Mouse (Mus musculus) right cerebral cortex, postnatal 4 days (tissue): ENCODE results near the gene Cyp27b1.

Source experiments
- DNase-seq: peaks from one replicate; pipeline ENCODE4 v3.0.0-alpha.2; 2022

Cyp27b1 gene

DNA sequence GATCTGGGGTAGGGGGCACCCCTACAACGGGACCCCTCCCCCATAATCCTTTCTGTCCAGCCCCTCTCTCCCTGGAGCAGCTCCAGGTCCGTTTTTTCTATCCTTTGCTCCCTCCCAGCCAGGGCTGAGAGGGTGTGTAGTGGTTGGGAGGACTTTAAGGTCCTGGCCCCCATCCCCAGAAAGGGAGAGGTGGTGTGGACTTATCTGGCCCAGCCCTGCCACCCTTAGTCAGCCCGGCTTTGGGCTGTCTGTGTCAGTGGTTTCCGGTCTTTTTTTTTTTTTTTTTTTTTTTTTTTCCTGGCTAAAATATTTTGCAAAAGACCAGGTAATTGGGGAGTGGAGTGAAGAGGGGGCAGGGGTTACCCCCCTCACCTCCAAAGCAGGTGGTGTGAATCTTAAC lies 44.7 kb downstream of the Cyp27b1 start:
- no peak for DNase-seq

DNA sequence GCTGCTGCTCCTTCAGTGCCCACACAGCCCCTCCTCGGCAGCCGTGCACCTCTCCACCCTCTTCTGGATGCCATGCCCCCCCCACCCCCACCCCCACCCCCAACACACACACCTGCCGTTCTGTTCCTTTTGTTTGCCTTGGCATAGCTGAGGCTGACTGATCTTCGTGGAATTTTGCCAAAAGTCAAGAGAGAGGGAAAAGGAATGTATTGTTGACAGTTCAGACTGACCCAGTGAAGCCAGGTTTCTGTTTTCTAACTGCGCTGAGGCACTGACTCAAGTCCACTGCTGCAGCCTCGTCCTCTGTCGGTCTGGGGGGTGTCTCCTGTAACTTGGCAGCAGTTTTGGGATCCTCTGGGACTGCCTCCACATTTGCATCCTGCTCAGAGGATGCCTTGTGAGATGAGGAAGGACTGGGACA lies 46.3 kb downstream of the Cyp27b1 start:
- DNase-seq = no peak

DNA sequence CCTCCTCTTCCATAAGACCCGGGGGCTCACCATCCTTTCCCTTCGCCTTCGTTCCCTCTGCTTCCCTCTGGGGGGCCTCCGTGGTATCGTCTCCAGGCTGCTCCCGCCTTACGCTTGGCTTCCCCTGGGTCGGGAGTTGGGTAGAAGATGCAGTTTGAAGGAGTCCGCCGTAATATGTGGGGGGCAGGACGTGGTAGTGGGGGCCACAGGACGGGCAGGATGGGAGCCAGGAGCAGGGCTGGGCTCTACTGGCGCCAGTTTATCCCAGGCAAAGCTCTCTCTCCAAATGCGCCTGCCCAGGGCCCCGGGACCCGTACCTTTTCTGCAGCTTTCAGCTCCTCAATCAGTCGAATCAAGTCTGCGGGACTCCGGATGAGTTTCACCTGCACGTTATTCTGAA lies 50.5 kb downstream of the Cyp27b1 start:
- DNase-seq = peak; percentile 21

- no peak for DNase-seq
Measured at GRCm38 (mm10) chr10:127099191-127099590, 51.1 kb downstream of the Cyp27b1 start.

DNA sequence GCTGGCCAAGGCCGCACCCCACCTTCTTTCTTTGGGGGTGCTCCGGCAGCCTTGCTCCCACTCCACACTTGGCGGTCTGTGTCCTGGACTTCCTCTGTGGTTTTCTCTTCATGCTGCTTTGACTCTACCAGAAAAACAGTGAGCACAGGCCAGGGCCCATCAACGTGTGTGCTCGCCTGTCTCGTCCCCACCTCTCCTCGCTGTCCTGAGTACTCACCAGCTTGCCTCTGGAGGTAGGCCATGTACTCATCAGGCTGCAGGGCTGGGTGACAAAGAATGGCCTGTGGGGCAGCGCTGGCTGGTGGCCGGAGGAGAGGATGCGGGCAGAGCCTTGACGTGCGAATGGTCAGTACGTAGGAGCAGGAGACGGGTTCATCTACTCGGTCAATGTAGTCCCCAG lies 51.8 kb downstream of the Cyp27b1 start:
- DNase-seq = no peak

- DNase-seq = no peak
Measured at GRCm38 (mm10) chr10:127100414-127100813, 52.4 kb downstream of the Cyp27b1 start.

DNA sequence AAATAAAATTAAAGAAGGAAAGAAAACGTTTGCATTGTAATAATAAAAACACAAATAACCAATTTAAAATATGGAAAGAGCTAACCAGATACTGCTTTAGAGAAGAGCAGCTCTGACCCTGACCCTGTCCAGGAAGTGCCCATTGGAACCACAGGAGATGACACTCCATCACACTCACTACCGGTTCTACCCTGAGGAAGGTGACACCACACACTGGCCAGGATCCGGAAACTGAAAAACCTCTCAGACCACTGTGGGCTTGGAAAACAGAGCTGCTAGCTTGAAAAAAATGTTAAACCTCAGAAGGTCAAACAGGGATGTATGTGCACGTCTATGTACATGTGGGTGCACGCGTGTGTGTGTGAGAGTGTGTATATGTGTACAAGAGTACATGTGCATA lies 53.1 kb downstream of the Cyp27b1 start:
- no peak for DNase-seq
